Mouse (Mus musculus): Measurements from ENCODE around the gene Gm49661.

GRCm38 (mm10) chr8:84985684-84986378 lies 16.6 kb upstream of the Gm49661 start:
- TF ChIP-seq POLR2A (IDR thresholded peaks at IDR 0.05; ENCODE audit: low read depth, low read length): no peak
- TF ChIP-seq CTCF (conservative IDR thresholded peaks at IDR 0.05; ENCODE audit: insufficient read depth, insufficient read length, low read depth, low read length): no peak
